Mouse (Mus musculus) ES-Bruce4 (cell line): Measurements from ENCODE around the gene Flt3l.

Experiments
- CTCF ChIP-seq: IDR thresholded peaks from one replicate; pipeline ENCODE4 v1.8.1; 2011; ENCODE audit warnings: low read depth, low read length
- POLR2A ChIP-seq: IDR thresholded peaks from one replicate; pipeline ENCODE4 v1.8.1; 2011; ENCODE audit warnings: low read length; ENCODE audit not compliant: insufficient read depth

DNA sequence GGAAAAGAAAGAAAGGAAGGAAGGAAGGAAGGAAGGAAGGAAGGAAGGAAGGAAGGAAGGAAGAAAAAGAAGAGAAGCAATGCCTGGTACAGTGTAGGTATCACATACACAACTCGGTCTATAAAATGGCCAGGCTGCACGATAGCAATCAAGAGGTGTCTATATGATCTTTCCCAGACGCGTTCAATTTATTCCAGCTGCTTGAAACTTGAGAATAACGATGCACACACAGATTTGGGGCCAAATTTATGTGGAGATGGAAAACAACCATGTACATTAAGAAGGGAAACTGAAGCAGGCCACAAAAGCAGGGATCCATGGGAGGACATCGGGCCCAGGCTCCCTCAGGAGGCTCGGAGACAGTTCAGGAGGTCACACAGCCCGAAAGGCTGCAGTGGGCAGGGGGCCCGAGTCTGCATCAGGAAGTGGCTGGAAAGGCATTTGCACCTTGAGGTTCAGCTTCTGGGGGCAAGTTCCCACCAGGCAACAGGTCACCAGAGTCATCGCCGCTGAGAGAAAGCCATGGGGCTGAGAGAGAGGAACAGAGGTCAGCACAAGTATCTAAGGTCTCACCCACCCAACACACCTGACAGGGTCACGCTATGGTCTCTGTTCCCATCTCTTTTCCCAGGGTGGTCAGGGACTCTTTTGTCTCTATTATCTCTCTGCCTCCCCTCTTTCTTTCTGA, 43.3 kb downstream of the Flt3l start:
- TF ChIP-seq POLR2A (no peak), CTCF (no peak)
